Mouse (Mus musculus) lung, embryonic 14.5 days (tissue): Measurements from ENCODE around the gene Vps11. TPM values are rescaled to one million over a fixed set of nuclear protein-coding genes. Genes with fewer than 3 reads are reported as not detected.
"Not testable (repeated sequence)": the region's sequence is repeated elsewhere in the genome, so short reads cannot be mapped to it uniquely, and the experiment has no call there.

Experiments used
- ATAC-seq: fragments of 200-750 bp; cut with Nextera tagmentation; 2 replicates; pipeline ENCODE4 v1.8.0; 2017; ENCODE audit warnings: mild to moderate bottlenecking, moderate TSS enrichment, moderate library complexity; ENCODE audit not compliant: insufficient read depth
- DNase-seq: peaks from one replicate; pipeline ENCODE4 v3.0.0-alpha.2; 2015
- H3K27ac ChIP-seq: fragments of 300-500 bp; sonication (generic); 2 replicates; pipeline ENCODE4 v1.5.1; 2014; ENCODE audit warnings: low read depth, mild to moderate bottlenecking, moderate library complexity
- H3K27me3 ChIP-seq: fragments of 300-500 bp; sonication (generic); 2 replicates; pipeline ENCODE4 v1.6.1; 2014; ENCODE audit warnings: low read length, control low read depth; ENCODE audit not compliant: insufficient read depth
- H3K36me3 ChIP-seq: fragments of 300-500 bp; sonication (generic); 2 replicates; pipeline ENCODE4 v1.6.1; 2014; ENCODE audit warnings: control low read depth; ENCODE audit not compliant: insufficient read depth
- H3K4me1 ChIP-seq: fragments of 300-500 bp; sonication (generic); 2 replicates; pipeline ENCODE4 v1.6.1; 2014; ENCODE audit warnings: antibody characterized with exemption, control low read depth; ENCODE audit not compliant: insufficient read depth
- H3K4me2 ChIP-seq: fragments of 300-500 bp; sonication (generic); 2 replicates; pipeline ENCODE4 v1.6.1; 2014; ENCODE audit warnings: mild to moderate bottlenecking
- H3K4me3 ChIP-seq: fragments of 300-500 bp; sonication (generic); 2 replicates; pipeline ENCODE4 v1.5.1; 2014; ENCODE audit warnings: low read depth, low read length
- H3K9ac ChIP-seq: fragments of 300-500 bp; sonication (generic); 2 replicates; pipeline ENCODE4 v1.6.1; 2014
- H3K9me3 ChIP-seq: fragments of 300-500 bp; sonication (generic); 2 replicates; pipeline ENCODE4 v1.6.1; 2016; ENCODE audit warnings: low read depth, low read length, control low read depth
- CTCF ChIP-seq: IDR thresholded peaks from 2 replicates; pipeline ENCODE4 v1.5.1; 2016; ENCODE audit warnings: antibody characterized with exemption, low read depth
- WGBS: fragments of 180-500 bp; shearing (Covaris S2); extraction: QIAGEN DNeasy Blood & Tissue Kit; methylation state at CpG from one replicate; pipeline ENCODE4 v1.1.7; 2014; 5-methylcytosine and 5-hydroxymethylcytosine counted together
- microRNA-seq: library from miRNA; unstranded; fragments of <30 nt; microRNA quantifications from one replicate; pipeline ENCODE4, GENCODE M21; 2016; ENCODE audit warnings: borderline number of aligned reads
- polyA plus RNA-seq: library from polyadenylated mRNA; unstranded; fragments of >200 nt; fragmentation: Nextera tagmentation; extraction: Ambion mirVana; gene quantifications from 2 replicates; pipeline ENCODE4 v1.2.1, GENCODE M21; 2014

Gene Vps11
- polyA plus RNA-seq, 1 experiment from 2014 or later: 26.8 TPM

DNA sequence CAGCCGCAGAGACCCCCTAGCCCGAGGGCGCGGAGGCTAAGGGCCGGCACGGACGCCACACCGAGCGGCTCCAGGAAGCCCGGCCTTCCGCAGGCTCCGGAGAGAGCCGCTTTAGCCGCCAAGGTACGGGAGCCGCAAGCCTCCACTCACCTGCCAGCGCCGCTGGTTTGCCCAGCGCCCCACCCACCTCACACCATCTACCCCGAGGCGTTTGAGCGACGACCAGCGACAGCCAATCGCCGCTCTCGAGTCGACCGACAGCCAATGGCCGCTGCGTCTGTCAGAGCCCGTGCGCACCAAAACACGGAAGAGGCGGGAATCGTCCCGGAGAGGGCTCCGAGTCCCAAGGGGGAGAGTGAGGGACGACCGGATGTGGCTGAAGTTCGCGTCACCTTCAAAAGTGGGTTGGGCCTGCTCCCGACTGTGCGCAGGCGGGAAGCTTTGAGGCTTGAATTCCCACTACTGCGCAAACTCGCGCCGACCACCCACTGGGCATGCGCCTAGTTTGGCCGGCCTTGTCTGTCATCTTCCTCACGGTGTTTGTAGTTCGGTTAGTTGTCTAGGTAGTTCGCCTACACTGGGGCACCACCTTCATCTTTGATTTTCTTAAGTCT, 55.9 kb downstream of the Vps11 start, which contains the start of gene Hinfp:
TSS of gene Hinfp (minus strand) at position 206 of the 614 bp plus-strand sequence.
- no peak for TF ChIP-seq CTCF
- H3K9me3 ChIP-seq: no peaks in the 10 kb centered on the region
- H3K4me3 ChIP-seq: peak within 1 kb of the TSS; percentile 97
- peaks cover 25% of the 10 kb centered on the region for H3K36me3 ChIP-seq
- no peaks in the 10 kb centered on the region for H3K27me3 ChIP-seq
- H3K4me2 ChIP-seq: peak within 1 kb of the TSS; percentile 84
- peak; percentile 100 for DNase-seq
- WGBS: under 1% methylated on average over 54 of the region's 54 CpGs
- H3K4me1 ChIP-seq: 0 out of 2 replicates have a peak, but pooled peaks cover under 1% of the 10 kb centered on the region
- peak within 1 kb of the TSS; percentile 87 for H3K9ac ChIP-seq
- H3K27ac ChIP-seq: peak within 1 kb of the TSS; percentile 54
- ATAC-seq: peak; percentile 99

GRCm38 (mm10) chr9:44300001-44300400, 61.5 kb downstream of the Vps11 start:
- not testable (repeated sequence) for H3K4me1 ChIP-seq, H3K4me3 ChIP-seq, H3K4me2 ChIP-seq, H3K27ac ChIP-seq, DNase-seq, H3K9me3 ChIP-seq, H3K9ac ChIP-seq, ATAC-seq, H3K27me3 ChIP-seq
- WGBS: 86% methylated on average over 3 of the region's 3 CpGs
- peaks cover 78% of the 10 kb centered on the region for H3K36me3 ChIP-seq

Small RNA genes lying within 50 kb of the gene (microRNA-seq; reads per million reads assigned to microRNA genes)
- gene Gm44335: not detected
- not detected for gene Mir7085

Other genes starting within 250 kb of the Vps11 start
- 0.08 and 0.32 TPM in 2 replicates for gene Gm49380, start 248.2 kb downstream of the Vps11 start, polyA plus RNA-seq
- 85.6 and 89.2 TPM in 2 replicates for gene Rnf26, start 248.2 kb downstream of the Vps11 start, polyA plus RNA-seq
- 84.9 and 87.7 TPM in 2 replicates for gene Mcam, start 227.2 kb downstream of the Vps11 start, polyA plus RNA-seq
- 20.9 and 21.9 TPM in 2 replicates for gene Cbl, start 127.6 kb downstream of the Vps11 start, polyA plus RNA-seq
- gene Ccdc153, start 121.0 kb downstream of the Vps11 start, polyA plus RNA-seq: not detected in 2 replicates
- 0.11 and 0.13 TPM in 2 replicates for gene Pdzd3, start 110.2 kb downstream of the Vps11 start, polyA plus RNA-seq
- 9.2 and 9.6 TPM in 2 replicates for gene Nlrx1, start 93.1 kb downstream of the Vps11 start, polyA plus RNA-seq
- 2.4 and 2.7 TPM in 2 replicates for gene Abcg4, start 73.1 kb downstream of the Vps11 start, polyA plus RNA-seq
- 19.1 and 20.1 TPM in 2 replicates for gene Hinfp, start 56.0 kb downstream of the Vps11 start, polyA plus RNA-seq
- 6.7 and 8.6 TPM in 2 replicates for gene C2cd2l, start 41.4 kb downstream of the Vps11 start, polyA plus RNA-seq
- 41.0 and 43.4 TPM in 2 replicates for gene Dpagt1, start 35.7 kb downstream of the Vps11 start, polyA plus RNA-seq
- 391 and 419 TPM in 2 replicates for gene H2afx, start 27.0 kb downstream of the Vps11 start, polyA plus RNA-seq
- gene Hmbs, start 17.4 kb downstream of the Vps11 start, polyA plus RNA-seq: 128 and 131 TPM in 2 replicates
- gene Hyou1, start 17.8 kb upstream of the Vps11 start, polyA plus RNA-seq: 38.4 and 39.7 TPM in 2 replicates
- 15.5 and 15.8 TPM in 2 replicates for gene Slc37a4, start 35.2 kb upstream of the Vps11 start, polyA plus RNA-seq
- 2,509 and 2,694 TPM in 2 replicates for gene Rps25, start 45.5 kb upstream of the Vps11 start, polyA plus RNA-seq
- 116 and 121 TPM in 2 replicates for gene Trappc4, start 45.9 kb upstream of the Vps11 start, polyA plus RNA-seq
- gene Ccdc84, start 56.9 kb upstream of the Vps11 start, polyA plus RNA-seq: 24.4 and 27.7 TPM in 2 replicates
- gene Foxr1, start 79.5 kb upstream of the Vps11 start, polyA plus RNA-seq: not detected in 2 replicates
- gene Upk2, start 93.3 kb upstream of the Vps11 start, polyA plus RNA-seq: 0.39 and 0.53 TPM in 2 replicates
- gene Bcl9l, start 121.2 kb upstream of the Vps11 start, polyA plus RNA-seq: 16.3 and 17.3 TPM in 2 replicates
- gene Cxcr5, start 200.2 kb upstream of the Vps11 start, polyA plus RNA-seq: not detected in 2 replicates
- 21.6 and 23.0 TPM in 2 replicates for gene Ddx6, start 243.2 kb upstream of the Vps11 start, polyA plus RNA-seq